Mouse (Mus musculus) cerebellum, postnatal 36 days (tissue): Measurements from ENCODE around the gene Olfr1356.
"Not testable (repeated sequence)": the region's sequence is repeated elsewhere in the genome, so short reads cannot be mapped to it uniquely, and the experiment has no call there.

Experiments used
- DNase-seq, 2 experiments: peaks; one replicate each; pipeline ENCODE4 v3.0.0; 2021 to 2022; ENCODE audit warnings: mixed read lengths in 2 of 2

Olfr1356 gene

DNA sequence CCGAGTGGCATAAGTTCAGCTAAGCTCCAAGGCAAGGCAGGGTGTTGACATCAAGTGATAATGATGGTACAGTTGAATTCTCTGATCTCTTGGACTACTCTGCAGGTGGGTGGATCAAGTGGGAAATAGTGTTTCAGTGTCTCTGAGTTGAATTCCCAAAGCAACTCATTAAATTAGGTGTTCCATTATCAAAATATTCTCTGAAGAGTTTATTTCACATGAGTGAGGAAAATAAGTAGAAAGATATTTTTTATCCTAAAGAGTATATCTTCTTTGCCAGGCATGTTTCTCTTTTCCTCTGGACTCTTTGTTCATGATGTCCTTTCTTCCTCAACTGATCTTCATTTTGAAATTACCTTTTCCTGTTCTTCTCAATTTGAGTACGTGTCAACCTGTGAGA lies at the start of gene Olfr1356:
Olfr1356 (minus strand) TSS at position 101 of the 400 bp plus-strand sequence.
- no peak for DNase-seq

DNA sequence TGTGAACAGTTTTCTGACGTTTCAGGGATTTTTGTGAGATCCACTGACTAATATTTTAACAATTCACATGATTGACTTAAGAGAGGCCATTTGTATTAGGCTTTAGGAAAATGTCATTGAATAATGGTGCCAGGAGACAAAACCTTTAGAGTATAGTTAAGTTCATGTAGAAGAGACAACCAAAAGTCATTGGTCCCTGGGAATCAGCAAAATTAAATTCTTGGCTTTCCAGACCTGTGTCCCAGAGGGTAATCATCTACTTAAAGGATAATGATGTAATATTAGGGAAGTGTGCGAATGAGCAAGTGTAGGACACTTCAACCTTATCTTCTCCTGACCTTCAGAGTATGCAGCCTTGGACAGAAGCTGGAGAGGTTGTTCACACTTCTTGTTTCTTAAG lies 23.3 kb upstream of the Olfr1356 start, which contains the start of gene Olfr1355:
Olfr1355 (plus strand) TSS at position 301 of the 400 bp plus-strand sequence.
- DNase-seq = no peak

DNA sequence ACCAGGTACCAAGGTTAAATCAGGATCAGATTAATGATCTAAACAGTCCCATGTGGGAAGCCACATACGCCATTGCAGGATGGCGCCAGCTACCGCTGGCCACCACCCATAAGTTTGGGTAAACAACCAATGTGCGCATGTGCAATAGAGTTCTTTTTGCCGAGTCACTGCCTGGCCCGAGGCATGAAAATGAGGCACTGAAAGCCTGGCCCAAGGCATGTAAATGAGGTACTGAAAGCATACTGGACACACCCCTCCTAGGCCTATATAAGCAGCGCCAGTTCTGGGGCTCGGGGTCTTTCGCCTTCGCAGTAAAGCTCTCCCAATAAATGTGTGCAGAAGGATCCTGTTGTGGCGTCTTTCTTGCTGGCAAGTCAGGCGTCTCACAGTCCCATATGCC lies 11.5 kb downstream of the Olfr1356 start:
- DNase-seq = not testable (repeated sequence)

DNA sequence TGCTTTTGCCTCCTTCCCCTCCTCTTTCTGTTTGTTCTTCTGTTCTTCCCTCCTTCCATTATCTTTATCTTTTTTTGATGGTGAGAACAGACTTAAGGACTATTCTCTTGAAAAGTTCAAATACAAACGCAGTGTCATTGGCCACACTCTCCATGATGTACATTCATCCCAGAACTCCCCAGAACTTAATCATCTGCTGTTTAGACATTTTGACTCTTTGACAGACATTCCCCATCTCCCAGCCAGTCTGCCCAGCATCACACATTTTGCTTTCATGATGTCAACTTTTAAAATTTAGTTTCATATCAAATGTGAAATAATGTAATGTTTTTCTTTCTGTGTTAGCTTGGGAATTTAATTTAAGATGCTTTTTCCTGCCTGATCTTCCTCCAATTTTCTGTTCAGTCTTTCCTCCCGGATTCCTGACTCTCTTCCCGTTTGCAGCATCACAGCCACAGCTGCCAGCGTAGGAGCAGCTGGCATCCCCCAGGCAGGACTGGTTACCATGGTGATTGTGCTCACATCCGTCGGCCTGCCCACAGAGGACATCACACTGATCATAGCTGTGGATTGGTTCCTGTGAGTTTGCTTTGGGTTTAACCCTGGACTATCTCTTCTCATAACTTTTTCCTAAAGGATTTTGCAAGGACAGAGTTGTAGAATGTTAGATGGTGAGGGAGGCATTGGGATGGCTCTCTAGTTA lies 39.5 kb downstream of the Olfr1356 start:
- DNase-seq = no peak

DNA sequence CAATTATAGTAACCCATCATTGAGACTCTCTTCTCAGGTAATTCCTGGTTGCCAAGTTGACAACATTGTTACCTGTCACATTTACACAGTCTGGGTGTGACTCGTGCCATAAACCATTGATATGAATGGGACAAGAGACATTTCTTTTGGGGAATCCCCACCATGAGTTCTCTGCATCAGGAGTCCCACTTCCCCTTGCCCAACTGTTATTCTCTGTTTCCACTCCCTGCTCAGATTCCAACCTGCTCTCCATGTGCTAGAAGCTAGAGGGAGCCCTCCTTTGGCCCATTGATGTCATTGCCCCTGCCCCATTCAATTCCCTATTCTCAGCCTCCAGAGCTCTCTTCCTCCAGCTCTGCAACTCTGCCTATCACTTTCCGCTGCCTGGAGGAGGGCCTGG lies 50.5 kb downstream of the Olfr1356 start:
- DNase-seq = no peak
